Mouse (Mus musculus): ENCODE data around the gene Adk. TPM values are rescaled to one million over a fixed set of nuclear protein-coding genes. Genes with fewer than 3 reads are reported as not detected.

The Adk gene
- total and polyA plus RNA-seq, 3 experiments, result 69.0 to 479 (median 102) TPM

- no peaks in the 10 kb centered on the region; the same call in 1 of the 2 replicates for H3K9me3 ChIP-seq (replicated peaks; ENCODE audit: insufficient read depth, low read length)
- H3K27me3 ChIP-seq (ENCODE audit: control insufficient read depth in 1 of 2, insufficient read depth in 2 of 2, low read length in 2 of 2), result no peaks in the 10 kb centered on the region
- no peak overlapping the region for H3K4me3 ChIP-seq (ENCODE audit: control insufficient read depth in 1 of 2, insufficient read depth in 1 of 2, low read depth in 2 of 2, low read length in 2 of 2)
- H3K9ac ChIP-seq (ENCODE audit: control insufficient read depth, low read depth, low read length, poor library complexity, severe bottlenecking), result no peak overlapping the region
- no peak for DNase-seq (ENCODE audit: low read depth, low spot score)
- H3K79me2 ChIP-seq (ENCODE audit: control insufficient read depth, insufficient read depth, low read length, poor library complexity), result no peaks in the 10 kb centered on the region
- peaks cover 2% of the 10 kb centered on the region in 2 experiments; a peak in 3 of 4 replicates for H3K36me3 ChIP-seq (ENCODE audit: control insufficient read depth in 1 of 2, insufficient read depth in 2 of 2, low read length in 2 of 2)
- H3K4me1 ChIP-seq (ENCODE audit: control insufficient read depth in 1 of 2, insufficient read depth in 2 of 2, low read length in 2 of 2), result peaks cover 0 to 2% of the 10 kb centered on the region in 2 experiments; a peak in 1 of 4 replicates
- H3K27ac ChIP-seq (ENCODE audit: control insufficient read depth, low read depth, low read length), result no peak overlapping the region
- TF ChIP-seq MAZ (IDR thresholded peaks at IDR 0.05; ENCODE audit: low read depth, low read length), result no peak
- no peak for TF ChIP-seq SIN3A (IDR thresholded peaks at IDR 0.05; ENCODE audit: low read length)
- TF ChIP-seq NRF1 (IDR thresholded peaks at IDR 0.05; ENCODE audit: insufficient read depth, low read depth, low read length, poor library complexity, severe bottlenecking), result no peak
- no peak for TF ChIP-seq CHD2 (IDR thresholded peaks at IDR 0.05; ENCODE audit: low read length)
- TF ChIP-seq JUND (IDR thresholded peaks at IDR 0.05; ENCODE audit: low read depth, low read length), result no peak
- TF ChIP-seq UBTF (IDR thresholded peaks at IDR 0.05; ENCODE audit: borderline replicate concordance, insufficient read depth, low read depth, low read length), result no peak
- no peak for TF ChIP-seq MYC (IDR thresholded peaks at IDR 0.05; ENCODE audit: low read depth, low read length)
- TF ChIP-seq EP300 (IDR thresholded peaks at IDR 0.05; ENCODE audit: low read depth in 1 of 2, low read length in 2 of 2), result no peak
- no peak for TF ChIP-seq GATA1 (IDR thresholded peaks at IDR 0.05; ENCODE audit: low read depth, low read length)
- TF ChIP-seq RCOR1 (IDR thresholded peaks at IDR 0.05; ENCODE audit: low read depth, low read length), result no peak
- no peak for TF ChIP-seq MYB (IDR thresholded peaks at IDR 0.05; ENCODE audit: low read depth, low read length)
- no peak for TF ChIP-seq ZC3H11A (IDR thresholded peaks at IDR 0.05; ENCODE audit: low read depth, low read length)
- TF ChIP-seq POLR2AphosphoS5 (IDR thresholded peaks at IDR 0.05; ENCODE audit: borderline replicate concordance, low read depth, low read length), result no peak
- TF ChIP-seq POLR2AphosphoS2 (IDR thresholded peaks at IDR 0.05; ENCODE audit: low read length), result no peak
- no peak for TF ChIP-seq TAL1 (IDR thresholded peaks at IDR 0.05; ENCODE audit: low read length)
- TF ChIP-seq BHLHE40 (IDR thresholded peaks at IDR 0.05; ENCODE audit: borderline replicate concordance, low read depth, low read length), result no peak
Measured at GRCm38 (mm10) chr14:21310530-21310929, 258.2 kb downstream of the Adk start.

GRCm38 (mm10) chr14:21313561-21314342 lies 261.4 kb downstream of the Adk start:
- DNase-seq (ENCODE audit: low read depth, low spot score), result no peak
- no peak for TF ChIP-seq CTCF (IDR thresholded peaks at IDR 0.05 in 2 of 3, conservative IDR thresholded peaks at IDR 0.05 in 1 of 3; ENCODE audit: control insufficient read depth in 1 of 3, insufficient read depth in 1 of 3, low read depth in 2 of 3, low read length in 3 of 3, poor library complexity in 1 of 3, severe bottlenecking in 1 of 3)
- TF ChIP-seq NELFE (IDR thresholded peaks at IDR 0.05; ENCODE audit: low read depth, low read length), result no peak
- no peak for TF ChIP-seq TCF12 (IDR thresholded peaks at IDR 0.05; ENCODE audit: low read depth, low read length)
- TF ChIP-seq HCFC1 (IDR thresholded peaks at IDR 0.05; ENCODE audit: low read depth, low read length), result no peak
- no peak for TF ChIP-seq POLR2AphosphoS2 (IDR thresholded peaks at IDR 0.05; ENCODE audit: low read length)
- no peak for TF ChIP-seq BHLHE40 (IDR thresholded peaks at IDR 0.05; ENCODE audit: borderline replicate concordance, low read depth, low read length)
- no peak for TF ChIP-seq JUND (IDR thresholded peaks at IDR 0.05; ENCODE audit: low read depth, low read length)
- TF ChIP-seq ZNF384 (IDR thresholded peaks at IDR 0.05; ENCODE audit: low read depth, low read length), result no peak
- no peak for TF ChIP-seq MYB (IDR thresholded peaks at IDR 0.05; ENCODE audit: low read depth, low read length)
- no peak for TF ChIP-seq MAFK (IDR thresholded peaks at IDR 0.05; ENCODE audit: borderline replicate concordance, low read depth, low read length)
- TF ChIP-seq MYC (IDR thresholded peaks at IDR 0.05; ENCODE audit: low read depth, low read length), result no peak
- no peak for TF ChIP-seq UBTF (IDR thresholded peaks at IDR 0.05; ENCODE audit: borderline replicate concordance, insufficient read depth, low read depth, low read length)
- TF ChIP-seq TBP (IDR thresholded peaks at IDR 0.05; ENCODE audit: low read depth, low read length), result no peak
- TF ChIP-seq E2F4 (IDR thresholded peaks at IDR 0.05; ENCODE audit: borderline replicate concordance, low read depth, low read length), result no peak
- no peak for TF ChIP-seq KAT2A (conservative IDR thresholded peaks at IDR 0.05; ENCODE audit: low read depth, low read length)
- TF ChIP-seq POLR2A (IDR thresholded peaks at IDR 0.05; ENCODE audit: control insufficient read depth in 1 of 2, insufficient read depth in 1 of 2, low read depth in 1 of 2, low read length in 2 of 2, poor library complexity in 1 of 2), result no peak
- TF ChIP-seq GATA1 (IDR thresholded peaks at IDR 0.05; ENCODE audit: low read depth, low read length), result no peak
- H3K36me3 ChIP-seq (ENCODE audit: control insufficient read depth in 1 of 2, insufficient read depth in 2 of 2, low read length in 2 of 2), result peaks cover 2% of the 10 kb centered on the region in 2 experiments; a peak in 3 of 4 replicates

More at GRCm38 (mm10) chr14:21313561-21314342, 261.4 kb downstream of the Adk start:
- Histone ChIP-seq H3K79me2 (ENCODE audit: control insufficient read depth, insufficient read depth, low read length, poor library complexity) (no peaks in the 10 kb centered on the region), H3K4me1 (ENCODE audit: control insufficient read depth in 1 of 2, insufficient read depth in 2 of 2, low read length in 2 of 2) (peaks cover 0 to 2% of the 10 kb centered on the region in 2 experiments; a peak in 1 of 4 replicates), H3K9ac (ENCODE audit: control insufficient read depth, low read depth, low read length, poor library complexity, severe bottlenecking) (no peak overlapping the region), H3K4me3 (ENCODE audit: control insufficient read depth in 1 of 2, insufficient read depth in 1 of 2, low read depth in 2 of 2, low read length in 2 of 2) (no peak overlapping the region), H3K9me3 (replicated peaks; ENCODE audit: insufficient read depth, low read length) (no peaks in the 10 kb centered on the region; the same call in 1 of the 2 replicates), H3K27ac (ENCODE audit: control insufficient read depth, low read depth, low read length) (no peak overlapping the region), H3K27me3 (ENCODE audit: control insufficient read depth in 1 of 2, insufficient read depth in 2 of 2, low read length in 2 of 2) (no peaks in the 10 kb centered on the region)
